Mouse (Mus musculus): Measurements from ENCODE around the gene Wdr72. TPM values are rescaled to one million over a fixed set of nuclear protein-coding genes. Genes with fewer than 3 reads are reported as not detected.

Gene Wdr72
- total and polyA plus RNA-seq, 3 experiments: 0.18 to 0.25 (median 0.23) TPM

- intact Hi-C loops (cut with DNase I): loop anchor here (5.0 kb wide), 1 partner anchor 246 kb away; no protein-coding TSS in a partner anchor
- Histone ChIP-seq H3K9ac (ENCODE audit: low read depth, low read length) (no peak overlapping the region), H3K36me3 (ENCODE audit: control insufficient read depth, insufficient read depth, low read length) (no peaks in the 10 kb centered on the region), H3K27ac (no peak overlapping the region), H3K79me2 (replicated peaks; ENCODE audit: control insufficient read depth, insufficient read depth, low read length) (no peaks in the 10 kb centered on the region), H3K27me3 (ENCODE audit: control insufficient read depth, insufficient read depth, low read length) (no peaks in the 10 kb centered on the region), H3K4me3 (no peak overlapping the region), H3K4me1 (ENCODE audit: control insufficient read depth, insufficient read depth, low read length) (no peaks in the 10 kb centered on the region)
- peak; percentile 68 for TF ChIP-seq CTCF (IDR thresholded peaks at IDR 0.05)
- no peak for TF ChIP-seq POLR2A (IDR thresholded peaks at IDR 0.05; ENCODE audit: insufficient read depth, low read depth, low read length)
- no peak for TF ChIP-seq EP300 (IDR thresholded peaks at IDR 0.05; ENCODE audit: insufficient read depth, low read depth, low read length)
- no peak for DNase-seq
- 12% methylated on average over 2 of the region's 2 CpGs for WGBS
Measured at GRCm38 (mm10) chr9:74286210-74286609, 176.1 kb downstream of the Wdr72 start.

GRCm38 (mm10) chr9:74294479-74294878, 184.3 kb downstream of the Wdr72 start:
- WGBS: 46% methylated on average over 3 of the region's 3 CpGs
- no peak for TF ChIP-seq POLR2A (IDR thresholded peaks at IDR 0.05; ENCODE audit: insufficient read depth, low read depth, low read length)
- TF ChIP-seq CTCF (IDR thresholded peaks at IDR 0.05): no peak
- no peak for TF ChIP-seq EP300 (IDR thresholded peaks at IDR 0.05; ENCODE audit: insufficient read depth, low read depth, low read length)
- no peaks in the 10 kb centered on the region; the same call in 1 of the 2 replicates for H3K4me1 ChIP-seq (ENCODE audit: control insufficient read depth, insufficient read depth, low read length)
- H3K9ac ChIP-seq (ENCODE audit: low read depth, low read length): no peak overlapping the region
- no peak overlapping the region for H3K4me3 ChIP-seq
- DNase-seq: peak in 1 of 2 experiments; percentile 8
- H3K27ac ChIP-seq: no peak overlapping the region
- H3K79me2 ChIP-seq (replicated peaks; ENCODE audit: control insufficient read depth, insufficient read depth, low read length): no peaks in the 10 kb centered on the region
- no peaks in the 10 kb centered on the region for H3K36me3 ChIP-seq (ENCODE audit: control insufficient read depth, insufficient read depth, low read length)
- no peaks in the 10 kb centered on the region for H3K27me3 ChIP-seq (ENCODE audit: control insufficient read depth, insufficient read depth, low read length)
- intact Hi-C loops (cut with DNase I): no loop called here

GRCm38 (mm10) chr9:74318771-74319170, 208.6 kb downstream of the Wdr72 start:
- H3K27ac ChIP-seq: no peak overlapping the region
- no peaks in the 10 kb centered on the region for H3K4me1 ChIP-seq (ENCODE audit: control insufficient read depth, insufficient read depth, low read length)
- H3K4me3 ChIP-seq: no peak overlapping the region
- DNase-seq: peak; percentile 18 to 27
- TF ChIP-seq EP300 (IDR thresholded peaks at IDR 0.05; ENCODE audit: insufficient read depth, low read depth, low read length): no peak
- no peak for TF ChIP-seq CTCF (IDR thresholded peaks at IDR 0.05)
- no peak for TF ChIP-seq POLR2A (IDR thresholded peaks at IDR 0.05; ENCODE audit: insufficient read depth, low read depth, low read length)
- 69% methylated on average over 1 of the region's 1 CpGs for WGBS
- H3K36me3 ChIP-seq (ENCODE audit: control insufficient read depth, insufficient read depth, low read length): no peaks in the 10 kb centered on the region
- H3K27me3 ChIP-seq (ENCODE audit: control insufficient read depth, insufficient read depth, low read length): no peaks in the 10 kb centered on the region
- no peaks in the 10 kb centered on the region for H3K79me2 ChIP-seq (replicated peaks; ENCODE audit: control insufficient read depth, insufficient read depth, low read length)
- intact Hi-C loops (cut with DNase I): no loop called here
- H3K9ac ChIP-seq (ENCODE audit: low read depth, low read length): no peak overlapping the region

GRCm38 (mm10) chr9:74324089-74324924, 214.2 kb downstream of the Wdr72 start:
- intact Hi-C loops (cut with DNase I): no loop called here
- DNase-seq: no peak

GRCm38 (mm10) chr9:74324925-74325295, 214.8 kb downstream of the Wdr72 start:
- intact Hi-C loops (cut with DNase I): no loop called here
- Histone ChIP-seq H3K36me3 (ENCODE audit: control insufficient read depth, insufficient read depth, low read length) (no peaks in the 10 kb centered on the region), H3K4me3 (no peak overlapping the region), H3K27me3 (ENCODE audit: control insufficient read depth, insufficient read depth, low read length) (no peaks in the 10 kb centered on the region), H3K79me2 (replicated peaks; ENCODE audit: control insufficient read depth, insufficient read depth, low read length) (no peaks in the 10 kb centered on the region), H3K9ac (ENCODE audit: low read depth, low read length) (no peak overlapping the region), H3K27ac (no peak overlapping the region), H3K4me1 (ENCODE audit: control insufficient read depth, insufficient read depth, low read length) (no peaks in the 10 kb centered on the region)
- no peak for TF ChIP-seq POLR2A (IDR thresholded peaks at IDR 0.05; ENCODE audit: insufficient read depth, low read depth, low read length)
- no peak for TF ChIP-seq EP300 (IDR thresholded peaks at IDR 0.05; ENCODE audit: insufficient read depth, low read depth, low read length)
- 88% methylated on average over 3 of the region's 3 CpGs for WGBS
- DNase-seq: no peak

More at GRCm38 (mm10) chr9:74324089-74324924, 214.2 kb downstream of the Wdr72 start:
- Histone ChIP-seq H3K9ac (ENCODE audit: low read depth, low read length) (no peak overlapping the region), H3K27ac (no peak overlapping the region), H3K4me3 (no peak overlapping the region), H3K79me2 (replicated peaks; ENCODE audit: control insufficient read depth, insufficient read depth, low read length) (no peaks in the 10 kb centered on the region), H3K4me1 (ENCODE audit: control insufficient read depth, insufficient read depth, low read length) (no peaks in the 10 kb centered on the region), H3K36me3 (ENCODE audit: control insufficient read depth, insufficient read depth, low read length) (no peaks in the 10 kb centered on the region), H3K27me3 (ENCODE audit: control insufficient read depth, insufficient read depth, low read length) (no peaks in the 10 kb centered on the region)
- WGBS: 72% methylated on average over 11 of the region's 11 CpGs
- TF ChIP-seq POLR2A (IDR thresholded peaks at IDR 0.05; ENCODE audit: insufficient read depth, low read depth, low read length) (no peak), CTCF (IDR thresholded peaks at IDR 0.05) (no peak), EP300 (IDR thresholded peaks at IDR 0.05; ENCODE audit: insufficient read depth, low read depth, low read length) (no peak)

- no peak overlapping the region for H3K4me3 ChIP-seq
- intact Hi-C loops (cut with DNase I): no loop called here
- H3K4me1 ChIP-seq (ENCODE audit: control insufficient read depth, insufficient read depth, low read length): no peaks in the 10 kb centered on the region
- H3K27me3 ChIP-seq (ENCODE audit: control insufficient read depth, insufficient read depth, low read length): no peaks in the 10 kb centered on the region
- no peak for DNase-seq
- no peaks in the 10 kb centered on the region for H3K36me3 ChIP-seq (ENCODE audit: control insufficient read depth, insufficient read depth, low read length)
- no peak overlapping the region for H3K9ac ChIP-seq (ENCODE audit: low read depth, low read length)
- no peak overlapping the region for H3K27ac ChIP-seq
- no peak for TF ChIP-seq POLR2A (IDR thresholded peaks at IDR 0.05; ENCODE audit: insufficient read depth, low read depth, low read length)
- TF ChIP-seq CTCF (IDR thresholded peaks at IDR 0.05): no peak
- no peak for TF ChIP-seq EP300 (IDR thresholded peaks at IDR 0.05; ENCODE audit: insufficient read depth, low read depth, low read length)
- no peaks in the 10 kb centered on the region for H3K79me2 ChIP-seq (replicated peaks; ENCODE audit: control insufficient read depth, insufficient read depth, low read length)
- WGBS: 83% methylated on average over 1 of the region's 1 CpGs
Measured at GRCm38 (mm10) chr9:74325981-74326380, 215.8 kb downstream of the Wdr72 start.

Measured in heart, adult 2 months (tissue).